Mouse (Mus musculus): ENCODE data around the gene Tef.

The Tef gene

DNA sequence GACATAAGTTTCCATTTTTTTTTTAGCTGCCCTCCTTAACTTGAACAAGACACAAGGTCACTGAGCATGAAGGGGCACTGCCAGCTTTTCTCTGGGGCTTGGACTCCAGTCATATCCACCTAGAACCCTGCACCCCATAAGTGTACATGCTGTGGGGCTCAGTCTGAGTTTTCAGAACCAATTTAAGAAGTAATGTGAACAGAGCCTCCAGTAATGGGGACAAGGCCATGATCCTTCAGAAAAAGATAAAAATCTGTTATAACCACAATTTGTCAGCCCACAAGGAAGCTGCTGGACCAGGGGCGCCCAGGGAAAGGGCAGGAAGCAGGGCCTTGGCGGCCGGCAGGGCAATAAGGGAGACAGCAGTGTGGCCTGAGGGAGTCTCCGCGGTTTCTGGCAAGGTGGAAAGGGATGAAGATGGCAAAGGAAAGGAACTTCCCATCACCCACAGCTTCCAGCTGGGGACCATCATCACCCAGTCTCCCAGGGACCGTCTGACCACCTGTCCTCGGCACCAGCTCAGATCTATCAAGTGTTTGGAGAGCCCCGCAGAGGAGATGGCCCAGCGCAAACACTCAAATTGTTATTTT lies 50.3 kb downstream of the Tef start:
- peak; percentile 74 for DNase-seq

DNA sequence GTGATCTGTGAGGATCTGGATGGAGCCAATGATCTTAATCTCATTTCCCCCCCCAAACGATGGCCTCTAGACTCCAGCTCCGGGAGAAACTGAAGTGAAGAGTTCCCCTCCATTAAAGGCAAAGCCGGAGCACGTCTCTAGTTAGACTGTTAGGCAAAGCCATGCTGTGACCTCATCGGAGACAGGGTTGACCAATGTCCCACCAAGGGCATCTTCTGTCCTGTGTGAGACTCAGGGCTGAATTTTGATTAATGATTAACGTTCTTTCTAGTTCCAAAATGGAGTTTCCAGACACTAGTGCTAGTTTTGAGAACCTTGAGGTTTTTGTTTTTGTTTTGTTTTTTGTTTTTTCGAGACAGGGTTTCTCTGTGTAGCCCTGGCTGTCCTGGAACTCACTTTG lies 50.9 kb downstream of the Tef start:
- no peak for DNase-seq

DNA sequence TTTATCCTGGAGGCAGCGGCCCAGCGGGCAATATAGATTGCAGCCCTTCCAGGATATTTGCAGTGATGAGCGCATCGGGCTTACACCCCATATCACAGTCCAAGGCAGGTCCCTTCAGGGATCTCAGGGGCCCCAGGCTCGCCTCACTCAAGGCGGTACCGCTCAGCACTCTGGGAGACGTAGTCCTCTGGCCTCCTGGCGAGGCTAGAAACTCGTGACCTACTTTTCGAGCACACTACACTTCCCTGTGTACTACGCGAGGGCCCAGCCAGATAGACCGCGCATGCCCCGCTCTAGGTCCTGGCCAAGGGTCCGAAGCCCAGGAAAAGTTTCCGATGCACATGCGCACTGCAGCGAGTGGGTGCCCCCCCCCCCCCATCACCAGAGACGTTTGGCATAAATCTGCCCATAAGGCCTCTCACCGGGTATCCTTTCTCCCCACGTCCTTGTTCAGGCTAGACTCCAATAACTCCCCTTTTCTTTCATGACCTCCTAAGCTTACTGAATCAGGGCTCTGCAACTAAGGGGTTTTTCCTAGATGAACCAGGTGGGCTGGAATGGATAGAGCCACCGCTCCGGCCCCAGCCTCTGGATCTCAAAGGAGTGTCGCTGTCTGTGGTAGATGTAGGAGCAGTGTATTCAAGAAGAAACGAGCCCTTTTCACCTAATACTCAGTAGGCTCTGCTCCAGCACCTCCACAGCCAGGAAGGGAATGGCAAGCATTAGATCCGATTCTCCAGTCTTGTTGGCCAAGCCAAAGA lies 54.0 kb downstream of the Tef start:
- peak; percentile 96 for DNase-seq

DNA sequence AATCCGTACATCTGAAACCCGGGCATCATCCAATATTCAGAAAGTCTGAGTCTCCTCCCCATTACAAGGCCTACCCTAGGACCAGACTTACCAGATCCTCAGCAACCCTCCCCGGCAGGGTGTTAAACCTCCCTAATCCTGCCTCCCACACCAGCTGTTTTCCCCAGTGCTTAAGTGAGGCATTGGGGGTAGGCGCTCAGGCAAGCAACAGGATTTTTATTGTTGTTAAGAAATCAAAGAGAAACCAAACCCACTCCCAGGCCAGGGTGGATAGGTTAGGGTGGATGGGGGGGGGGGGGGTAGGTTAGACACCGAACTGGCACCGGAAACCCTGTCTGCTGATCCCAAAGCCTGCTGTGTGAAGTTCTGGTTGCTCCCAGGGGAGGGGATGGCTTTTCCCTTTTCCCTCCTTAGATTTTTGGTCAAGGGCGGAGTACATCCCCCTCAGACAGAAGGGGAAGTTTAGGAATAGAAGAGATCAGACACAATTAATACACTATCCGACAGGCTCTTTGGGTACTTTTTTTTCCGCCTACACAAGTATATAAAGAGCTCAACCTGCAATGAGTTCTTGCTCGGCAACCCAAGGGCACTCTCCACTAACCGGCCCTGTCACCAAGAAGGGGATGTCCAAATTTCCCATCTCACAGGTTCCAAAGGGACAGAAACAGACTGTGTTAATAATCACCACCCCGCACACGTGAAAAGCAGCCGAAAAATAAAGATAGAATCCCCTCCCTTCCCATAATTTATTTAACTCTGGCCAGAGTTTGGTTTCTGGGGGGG lies 54.9 kb downstream of the Tef start:
- DNase-seq, result peak; percentile 73

DNA sequence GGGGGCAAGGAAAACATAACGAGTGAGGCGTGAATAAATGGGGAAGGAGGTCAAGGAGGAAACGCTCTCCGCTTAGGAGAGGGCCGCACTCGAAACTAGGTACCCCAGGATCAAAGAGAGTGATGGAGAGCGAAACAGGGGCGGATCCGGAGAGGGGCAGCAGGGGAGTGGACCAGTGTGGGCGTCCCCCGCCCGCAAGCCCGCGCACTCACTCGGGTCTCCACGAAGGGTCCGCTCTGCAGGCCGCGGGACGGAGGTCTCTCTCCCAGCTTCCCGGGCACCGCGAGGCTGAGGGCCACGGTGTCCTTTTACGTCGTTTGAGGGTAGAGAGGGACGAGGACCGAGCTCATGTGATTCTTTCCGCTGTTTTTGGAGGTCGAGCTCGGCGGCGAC lies 55.5 kb downstream of the Tef start:
- DNase-seq, result no peak

GRCm38 (mm10) chr15:81858138-81858516 lies 55.9 kb downstream of the Tef start:
- peak; percentile 94 for DNase-seq

GRCm38 (mm10) chr15:81858517-81859329 lies 56.5 kb downstream of the Tef start, which contains the start of gene Tob2:
Gene Tob2 (minus strand): TSS chr15:81858796.
- DNase-seq, result peak; percentile 88

- DNase-seq, result peak; percentile 95
Measured at GRCm38 (mm10) chr15:81859330-81860255, 57.4 kb downstream of the Tef start.

DNA sequence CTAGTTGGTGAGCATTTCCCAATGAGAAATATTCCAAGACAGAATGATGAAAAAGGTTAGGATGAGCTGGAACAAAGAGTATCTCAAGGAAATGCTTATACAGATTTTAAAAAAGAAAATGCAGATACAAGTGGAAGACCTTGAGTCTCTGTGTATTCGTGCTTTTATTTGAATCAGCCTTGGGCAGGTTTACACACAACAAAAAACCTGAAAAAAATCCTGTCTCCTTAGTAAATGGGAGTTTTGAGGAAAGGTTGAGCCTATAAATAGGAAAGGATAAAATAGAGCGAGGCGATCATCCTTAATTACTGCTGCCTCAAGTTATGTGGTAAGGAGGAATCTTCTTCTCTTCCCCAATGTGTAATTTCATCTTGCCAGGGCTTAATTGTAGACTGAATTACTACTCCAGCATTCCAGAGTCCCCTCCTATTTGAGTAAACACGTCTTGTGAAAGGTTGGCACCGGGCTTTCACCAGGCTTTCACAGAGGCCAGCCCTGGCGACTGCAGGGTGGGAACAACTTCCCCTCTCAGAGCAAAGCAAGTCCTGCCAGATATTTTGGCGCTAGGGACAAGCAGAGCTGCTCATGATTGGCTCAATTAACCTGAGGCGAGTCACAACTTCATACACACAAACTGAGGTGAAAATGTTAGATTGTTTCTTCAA lies 58.4 kb downstream of the Tef start:
- peak; percentile 72 for DNase-seq

- no peak for DNase-seq
Measured at GRCm38 (mm10) chr15:81864238-81864637, 62.0 kb downstream of the Tef start.

DNA sequence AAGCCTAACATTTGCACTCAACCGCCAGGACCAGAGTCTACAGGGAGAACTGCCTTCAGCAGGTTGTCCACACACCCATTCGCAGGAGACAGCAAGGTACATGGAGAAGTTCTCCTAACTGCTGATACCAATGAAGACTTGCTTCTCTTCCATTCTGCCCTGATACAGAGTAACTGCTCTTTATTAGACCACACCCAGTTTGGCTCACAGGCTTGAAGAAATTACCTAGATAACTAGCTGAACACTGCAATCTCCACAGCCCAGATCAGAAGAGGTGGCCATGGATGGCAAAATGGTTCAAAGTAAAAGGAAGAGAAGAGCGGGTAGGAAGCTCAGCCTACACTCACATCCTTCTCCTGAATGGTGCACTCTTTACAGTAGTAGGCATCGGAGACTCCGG lies 67.8 kb downstream of the Tef start:
- no peak for DNase-seq

DNA sequence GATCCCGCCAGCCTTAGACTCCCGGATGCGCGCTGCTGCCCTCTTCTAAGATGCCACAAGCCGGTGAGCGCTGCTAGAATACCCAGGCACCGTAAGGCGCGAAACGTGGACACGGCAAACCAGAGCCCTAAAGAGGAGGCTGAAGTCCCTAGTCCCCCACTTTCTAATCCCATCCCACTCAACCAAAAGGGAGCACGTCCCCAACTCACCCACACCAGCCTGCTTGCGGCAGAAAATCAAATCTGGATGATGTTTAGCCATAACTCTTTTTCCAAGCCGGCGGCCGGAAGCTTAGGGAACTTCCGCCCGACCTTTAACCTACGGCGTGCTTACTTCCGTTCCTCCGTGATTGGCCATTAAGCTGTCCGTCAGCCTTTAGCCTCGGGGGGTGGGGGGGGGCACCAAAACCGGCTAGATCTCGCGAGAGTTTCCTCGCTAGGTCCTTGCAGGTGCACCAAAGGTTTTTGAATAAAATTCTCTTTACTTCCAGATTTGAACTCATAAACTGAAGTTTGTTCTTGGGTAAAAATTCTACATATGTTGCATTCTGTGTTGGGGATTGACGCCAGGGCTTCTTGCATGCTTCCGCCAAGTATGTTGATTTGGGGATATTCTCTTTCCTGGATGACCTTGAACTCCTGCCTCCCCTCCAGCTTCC lies 69.5 kb downstream of the Tef start, which contains the start of gene Phf5a:
Gene Phf5a, minus strand, starts transcription at position 308 of the 658 bp plus-strand sequence.
- peak; percentile 87 for DNase-seq

DNA sequence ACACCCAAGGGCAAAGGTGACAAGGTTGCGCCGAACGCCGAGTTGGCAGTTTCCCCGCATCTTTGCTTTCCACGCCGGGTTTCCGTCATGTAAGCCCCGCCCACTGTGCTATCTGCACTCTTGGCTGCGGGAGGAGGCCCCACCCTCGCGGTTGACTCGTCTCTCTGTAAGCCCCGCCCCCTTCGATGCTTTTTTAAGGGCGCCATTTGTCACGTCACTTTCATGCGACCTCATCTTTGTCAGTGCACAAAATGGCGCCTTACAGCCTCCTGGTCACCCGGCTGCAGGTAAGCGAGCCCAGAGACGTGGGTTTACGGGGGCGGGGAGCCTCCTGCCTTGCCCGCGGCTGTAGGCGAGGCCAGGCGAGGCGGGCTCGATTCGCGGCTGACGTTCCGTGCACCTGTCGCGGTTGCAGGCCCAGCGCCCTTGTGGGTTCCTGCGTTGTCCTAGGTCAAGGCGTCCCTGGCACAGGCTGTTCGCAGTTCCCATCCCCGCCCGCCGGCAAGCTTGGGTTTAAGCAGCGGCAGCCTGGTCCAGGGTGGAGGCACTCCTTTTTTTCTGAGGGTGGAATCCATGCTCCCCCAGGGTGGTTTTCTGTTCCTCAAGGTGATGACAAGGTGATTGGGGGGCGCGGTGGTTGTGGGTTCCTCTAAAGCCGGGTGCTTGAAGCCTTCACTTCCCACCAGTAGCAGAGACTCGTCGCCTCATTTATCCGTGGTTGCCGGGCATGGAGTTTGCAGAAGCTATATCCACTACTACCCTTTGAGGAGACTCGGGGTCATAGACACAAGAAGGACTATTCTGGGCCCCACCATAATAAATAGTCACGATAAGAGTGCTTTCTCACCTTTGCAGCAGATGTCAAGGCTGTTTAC lies 70.3 kb downstream of the Tef start, which contains the start of gene Aco2:
Gene Aco2, plus strand, starts transcription at position 48 of the 875 bp plus-strand sequence.
- peak; percentile 99 for DNase-seq
